Mouse (Mus musculus) midbrain, embryonic 16.5 days (tissue): Measurements from ENCODE around the gene Nol3. TPM values are rescaled to one million over a fixed set of nuclear protein-coding genes. Genes with fewer than 3 reads are reported as not detected.

ENCODE experiments used
- ATAC-seq: fragments of 200-750 bp; cut with Nextera tagmentation; 2 replicates; pipeline ENCODE4 v1.8.0; 2017; ENCODE audit warnings: moderate TSS enrichment
- H3K27ac ChIP-seq: fragments of 300-500 bp; sonication (generic); 2 replicates; pipeline ENCODE4 v1.5.1; 2014; ENCODE audit warnings: mild to moderate bottlenecking, low read length, mixed read lengths
- H3K27me3 ChIP-seq: fragments of 300-500 bp; sonication (generic); 2 replicates; pipeline ENCODE4 v1.6.1; 2014; ENCODE audit warnings: low read depth, low read length, mixed read lengths; ENCODE audit not compliant: control insufficient read depth, insufficient read depth
- H3K36me3 ChIP-seq: fragments of 300-500 bp; sonication (generic); 2 replicates; pipeline ENCODE4 v1.6.1; 2014; ENCODE audit warnings: mild to moderate bottlenecking, low read length, moderate library complexity, mixed read lengths; ENCODE audit not compliant: control insufficient read depth, insufficient read depth
- H3K4me1 ChIP-seq: fragments of 300-500 bp; sonication (generic); 2 replicates; pipeline ENCODE4 v1.6.1; 2014; ENCODE audit warnings: mild to moderate bottlenecking, low read length, mixed read lengths; ENCODE audit not compliant: control insufficient read depth, insufficient read depth
- H3K4me2 ChIP-seq: fragments of 300-500 bp; sonication (generic); 2 replicates; pipeline ENCODE4 v1.6.1; 2014; ENCODE audit warnings: mild to moderate bottlenecking, low read length, mixed read lengths
- H3K4me3 ChIP-seq: fragments of 300-500 bp; sonication (generic); 2 replicates; pipeline ENCODE4 v1.5.1; 2014; ENCODE audit warnings: low read depth, mild to moderate bottlenecking, low read length, moderate library complexity, mixed read lengths
- H3K9ac ChIP-seq: fragments of 300-500 bp; sonication (generic); 2 replicates; pipeline ENCODE4 v1.6.1; 2014; ENCODE audit warnings: low read depth, low read length, mixed read lengths
- H3K9me3 ChIP-seq: fragments of 300-500 bp; sonication (generic); replicated peaks from 2 replicates; pipeline ENCODE4 v1.6.1; 2014; ENCODE audit warnings: mild to moderate bottlenecking, low read length, mixed read lengths; ENCODE audit not compliant: control insufficient read depth, poor library complexity, severe bottlenecking
- WGBS: fragments of 180-500 bp; shearing (Covaris S2); extraction: QIAGEN DNeasy Blood & Tissue Kit; methylation state at CpG from one replicate; pipeline ENCODE4 v1.1.7; 2014; 5-methylcytosine and 5-hydroxymethylcytosine counted together
- polyA plus RNA-seq: library from polyadenylated mRNA; unstranded; fragments of >200 nt; fragmentation: Nextera tagmentation; extraction: Ambion mirVana; gene quantifications from 2 replicates; pipeline ENCODE4 v1.2.1, GENCODE M21; 2015

The Nol3 gene
- polyA plus RNA-seq, 1 experiment from 2014 or later, result 4.5 TPM

DNA sequence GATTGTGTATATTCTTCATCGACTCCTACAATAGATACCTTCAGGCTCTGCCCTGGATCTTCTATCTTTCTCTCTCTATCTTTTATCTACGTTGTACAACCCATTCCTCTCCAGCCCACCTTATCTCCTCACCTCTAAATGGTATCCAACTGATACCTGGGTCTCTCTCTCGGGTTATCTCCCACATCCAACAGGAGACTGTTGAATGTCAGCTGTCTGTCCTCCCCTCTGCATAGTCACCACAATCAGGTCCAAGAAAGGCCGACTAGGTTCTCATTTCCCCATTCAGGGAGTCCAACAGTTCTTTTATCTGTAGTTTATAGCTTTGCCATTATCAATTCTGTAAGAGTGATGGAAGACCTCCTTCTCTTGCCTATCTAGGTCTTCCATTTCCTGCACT, 6.3 kb downstream of the Nol3 start:
- Histone ChIP-seq H3K4me3 (no peak overlapping the region), H3K36me3 (peaks cover 20% of the 10 kb centered on the region), H3K9me3 (no peaks in the 10 kb centered on the region), H3K27ac (no peak overlapping the region), H3K4me1 (peaks cover 21% of the 10 kb centered on the region), H3K9ac (no peak overlapping the region), H3K27me3 (peaks cover 7% of the 10 kb centered on the region; the same call in 1 of the 2 replicates), H3K4me2 (no peak overlapping the region)
- no peak for ATAC-seq
- WGBS, result 88% methylated on average over 4 of the region's 4 CpGs

- no peak overlapping the region for H3K27ac ChIP-seq
- peaks cover 20% of the 10 kb centered on the region for H3K36me3 ChIP-seq
- H3K4me1 ChIP-seq, result peaks cover 30% of the 10 kb centered on the region
- H3K9ac ChIP-seq, result no peak overlapping the region
- H3K27me3 ChIP-seq, result peaks cover 2% of the 10 kb centered on the region; the same call in 1 of the 2 replicates
- H3K9me3 ChIP-seq, result no peaks in the 10 kb centered on the region
- 28% methylated on average over 23 of the region's 23 CpGs for WGBS
- no peak for ATAC-seq
- no peak overlapping the region for H3K4me2 ChIP-seq
- H3K4me3 ChIP-seq, result no peak overlapping the region
Measured at GRCm38 (mm10) chr8:105283074-105283473, 7.1 kb downstream of the Nol3 start.

- H3K9ac ChIP-seq, result peak overlapping the region; percentile 36; the same call in 1 of the 2 replicates
- no peak overlapping the region for H3K27ac ChIP-seq
- WGBS, result 46% methylated on average over 12 of the region's 12 CpGs
- H3K27me3 ChIP-seq, result no peaks in the 10 kb centered on the region; the same call in 1 of the 2 replicates
- H3K9me3 ChIP-seq, result no peaks in the 10 kb centered on the region
- no peak for ATAC-seq
- no peak overlapping the region for H3K4me3 ChIP-seq
- peaks cover 17% of the 10 kb centered on the region for H3K36me3 ChIP-seq
- H3K4me1 ChIP-seq, result peaks cover 36% of the 10 kb centered on the region
- H3K4me2 ChIP-seq, result no peak overlapping the region
Measured at GRCm38 (mm10) chr8:105285514-105285913, 9.6 kb downstream of the Nol3 start.

DNA sequence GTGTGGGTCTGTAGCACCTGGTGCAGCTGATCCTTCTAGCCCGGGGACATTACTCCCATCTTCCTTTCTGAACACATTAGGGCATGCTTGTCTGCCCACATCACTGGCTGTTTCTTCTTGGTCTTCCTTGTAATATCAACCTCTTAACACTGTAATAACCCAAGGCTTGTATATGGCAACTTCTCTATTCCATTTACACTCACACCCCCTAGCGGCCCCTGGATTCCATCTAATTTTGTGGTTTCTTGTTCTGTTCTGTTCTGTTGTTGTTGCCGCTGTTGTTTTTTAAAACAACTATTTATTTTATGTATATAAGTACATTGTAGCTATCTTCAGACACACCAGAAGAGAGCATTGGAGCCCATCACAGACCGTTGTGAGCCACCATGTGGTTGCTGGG, 11.0 kb downstream of the Nol3 start:
- ATAC-seq, result no peak
- Histone ChIP-seq H3K9ac (no peak overlapping the region), H3K36me3 (peaks cover 12% of the 10 kb centered on the region), H3K27ac (no peak overlapping the region), H3K4me2 (peak overlapping the region; percentile 79), H3K4me1 (peaks cover 41% of the 10 kb centered on the region), H3K4me3 (no peak overlapping the region), H3K27me3 (no peaks in the 10 kb centered on the region; the same call in 1 of the 2 replicates), H3K9me3 (no peaks in the 10 kb centered on the region)
- 88% methylated on average over 4 of the region's 4 CpGs for WGBS

DNA sequence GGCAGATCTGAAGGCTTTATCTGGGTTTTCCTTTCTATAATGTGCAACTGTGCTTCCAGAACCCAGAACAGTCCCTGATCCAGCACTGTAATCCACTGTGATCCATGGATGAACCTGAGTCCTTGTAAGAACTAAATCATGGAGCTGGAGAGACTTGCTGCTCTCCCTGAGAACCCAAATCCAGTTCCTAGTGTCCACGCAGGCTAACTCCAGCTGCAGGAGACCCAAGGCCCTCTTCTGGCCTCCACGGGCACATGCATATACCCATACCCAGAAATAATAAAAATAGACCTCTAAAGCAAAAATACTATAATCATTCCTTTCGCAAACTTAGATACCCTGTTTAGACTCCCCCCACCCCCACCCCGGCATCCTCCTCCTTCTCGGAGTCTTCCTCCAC, 12.3 kb downstream of the Nol3 start:
- Histone ChIP-seq H3K4me1 (peaks cover 41% of the 10 kb centered on the region), H3K4me3 (peak overlapping the region; percentile 52), H3K9ac (peak overlapping the region; percentile 69), H3K36me3 (peaks cover 4% of the 10 kb centered on the region; the same call in 1 of the 2 replicates), H3K27ac (peak overlapping the region; percentile 86), H3K27me3 (no peaks in the 10 kb centered on the region), H3K9me3 (no peaks in the 10 kb centered on the region), H3K4me2 (peak overlapping the region; percentile 79)
- ATAC-seq, result no peak
- WGBS, result 81% methylated on average over 5 of the region's 5 CpGs

DNA sequence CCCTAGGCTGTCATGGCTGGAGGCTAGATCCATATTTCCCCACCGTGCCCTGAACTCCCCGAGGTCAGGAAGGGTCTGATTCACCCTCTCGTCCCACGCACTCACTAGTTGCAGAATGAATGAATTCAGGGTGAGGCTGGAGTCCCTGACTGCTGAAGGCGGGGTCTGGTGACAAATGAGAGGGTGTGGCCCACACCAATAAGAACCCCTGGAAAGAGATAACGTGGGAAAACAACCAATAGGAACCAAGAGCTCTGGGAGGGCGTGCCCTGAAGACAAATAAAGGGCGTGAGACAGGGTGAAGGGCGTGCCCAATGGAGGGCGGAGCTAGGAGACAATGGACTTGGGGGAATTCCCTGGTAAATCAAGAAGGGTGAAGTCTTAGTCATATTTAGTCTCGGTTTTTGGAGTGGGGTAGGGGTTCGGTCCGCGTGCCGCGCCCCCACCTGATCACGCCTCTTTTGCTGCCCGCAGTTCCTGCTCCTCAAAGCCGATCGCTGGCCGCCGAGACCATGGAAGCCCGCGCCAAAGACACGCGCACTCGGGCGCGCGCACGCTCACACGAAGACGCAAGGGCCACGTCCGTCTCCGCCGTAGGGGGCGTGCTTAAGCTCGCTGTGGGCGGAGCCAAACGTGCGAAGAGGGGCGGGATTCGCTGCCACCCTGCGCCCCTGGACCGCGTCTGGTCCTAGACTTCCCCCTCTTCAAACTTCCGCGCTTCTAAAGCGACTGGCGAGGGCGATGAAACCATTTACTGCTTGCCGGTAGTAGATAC, 13.2 kb downstream of the Nol3 start:
- Histone ChIP-seq H3K9me3 (no peaks in the 10 kb centered on the region), H3K4me2 (peak overlapping the region; percentile 79), H3K27ac (peak overlapping the region; percentile 86), H3K9ac (peak overlapping the region; percentile 69), H3K36me3 (peaks cover 4% of the 10 kb centered on the region; the same call in 1 of the 2 replicates), H3K4me3 (peak overlapping the region; percentile 52), H3K27me3 (no peaks in the 10 kb centered on the region), H3K4me1 (peaks cover 41% of the 10 kb centered on the region)
- WGBS, result under 1% methylated on average over 53 of the region's 53 CpGs
- ATAC-seq, result peak; percentile 92

DNA sequence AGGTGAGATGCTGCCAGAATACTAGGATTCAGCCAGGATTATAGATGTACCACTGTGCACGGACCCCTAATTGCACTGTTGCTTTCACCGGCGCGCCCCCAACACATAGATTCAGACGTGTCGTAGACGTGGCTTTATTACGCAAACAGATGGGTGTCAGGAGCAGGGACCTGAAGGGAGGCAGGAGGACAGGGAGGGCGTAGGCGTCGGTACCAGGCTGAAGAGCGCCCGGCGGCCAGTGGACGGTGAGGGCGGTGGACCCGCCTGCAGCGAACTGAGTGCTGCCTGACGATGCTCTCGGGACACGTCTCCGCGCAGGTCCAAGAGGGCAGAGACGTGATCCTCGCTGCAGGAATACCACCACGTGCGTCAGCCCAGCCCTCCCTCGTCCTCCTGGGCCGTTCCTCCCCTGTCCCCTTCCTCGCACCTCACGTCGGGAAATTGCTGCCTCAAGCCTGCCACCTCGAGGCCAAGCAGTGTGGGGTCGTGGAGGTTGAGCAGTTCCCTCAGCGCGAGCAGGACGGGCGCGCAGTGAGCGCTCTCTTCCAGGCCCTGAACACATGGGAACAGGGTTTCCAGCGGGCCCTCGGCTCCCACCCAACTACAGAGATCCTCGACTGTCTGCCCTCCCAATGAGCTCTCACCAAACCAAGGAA, 14.0 kb downstream of the Nol3 start, which contains the start of gene 4931428F04Rik:
Gene 4931428F04Rik, minus strand, starts transcription at position 60 of the 656 bp plus-strand sequence.
- Histone ChIP-seq H3K4me2 (peak within 1 kb of the TSS; percentile 79), H3K9me3 (no peaks in the 10 kb centered on the region), H3K27me3 (no peaks in the 10 kb centered on the region), H3K36me3 (no peaks in the 10 kb centered on the region; the same call in 1 of the 2 replicates), H3K4me1 (peaks cover 38% of the 10 kb centered on the region), H3K4me3 (peak within 1 kb of the TSS; percentile 52), H3K9ac (peak within 1 kb of the TSS; percentile 69), H3K27ac (peak within 1 kb of the TSS; percentile 86)
- peak; percentile 46 for ATAC-seq
- under 1% methylated on average over 42 of the region's 43 CpGs for whole genome bisulfite sequencing

DNA sequence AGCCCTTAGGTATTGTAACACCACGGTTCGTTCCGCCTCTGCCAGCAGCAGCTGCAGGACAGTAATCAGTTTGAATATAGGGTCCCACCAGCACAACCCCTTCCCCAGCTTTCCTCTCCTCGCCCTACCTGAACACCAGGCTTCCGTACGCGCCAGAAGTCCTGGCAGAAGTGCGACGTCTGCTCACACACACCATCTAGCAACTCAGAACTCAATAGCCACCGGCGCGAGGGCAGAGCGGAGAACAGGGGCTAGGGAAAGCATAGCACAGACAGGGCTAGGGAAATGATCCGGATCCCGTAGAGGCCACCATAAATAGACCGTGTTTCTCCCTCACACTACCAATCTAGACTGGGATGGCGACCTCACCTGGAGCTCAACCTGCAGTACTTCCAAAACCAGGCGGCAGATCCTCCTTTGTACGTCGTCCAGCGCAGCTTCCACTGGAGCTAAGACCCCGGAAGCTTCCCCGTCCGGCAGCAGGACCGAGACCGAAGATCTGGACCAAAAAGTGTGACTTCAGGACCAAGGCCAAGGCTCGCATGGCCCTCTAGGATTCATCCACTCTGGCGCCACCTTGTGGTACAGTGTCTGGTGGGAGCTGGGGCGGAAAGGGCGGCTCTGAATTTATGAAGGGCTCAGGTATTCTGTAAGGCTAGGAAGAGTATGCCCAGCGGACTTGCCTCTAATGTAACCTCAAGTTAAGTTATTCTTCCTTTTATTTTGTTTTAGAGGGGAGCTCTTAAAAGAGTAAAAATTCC, 14.8 kb downstream of the Nol3 start:
- H3K9ac ChIP-seq, result peak overlapping the region; percentile 50
- ATAC-seq, result no peak
- 9% methylated on average over 31 of the region's 31 CpGs for WGBS
- H3K27me3 ChIP-seq, result no peaks in the 10 kb centered on the region
- H3K27ac ChIP-seq, result no peak overlapping the region
- H3K9me3 ChIP-seq, result no peaks in the 10 kb centered on the region
- H3K36me3 ChIP-seq, result no peaks in the 10 kb centered on the region; the same call in 1 of the 2 replicates
- peak overlapping the region; percentile 52 for H3K4me3 ChIP-seq
- H3K4me1 ChIP-seq, result peaks cover 34% of the 10 kb centered on the region
- H3K4me2 ChIP-seq, result peak overlapping the region; percentile 79
